Mouse (Mus musculus) lung, postnatal 36 days (tissue): ENCODE results near the gene Ap4m1.
A peak's percentile ranks its signal among the peaks of the same experiment; 100 is the strongest.
"Not testable (repeated sequence)": the region's sequence is repeated elsewhere in the genome, so short reads cannot be mapped to it uniquely, and the experiment has no call there.

Experiments
- DNase-seq: peaks from one replicate; pipeline ENCODE4 v3.0.0; 2022; ENCODE audit warnings: mixed read lengths

The Ap4m1 gene

DNA sequence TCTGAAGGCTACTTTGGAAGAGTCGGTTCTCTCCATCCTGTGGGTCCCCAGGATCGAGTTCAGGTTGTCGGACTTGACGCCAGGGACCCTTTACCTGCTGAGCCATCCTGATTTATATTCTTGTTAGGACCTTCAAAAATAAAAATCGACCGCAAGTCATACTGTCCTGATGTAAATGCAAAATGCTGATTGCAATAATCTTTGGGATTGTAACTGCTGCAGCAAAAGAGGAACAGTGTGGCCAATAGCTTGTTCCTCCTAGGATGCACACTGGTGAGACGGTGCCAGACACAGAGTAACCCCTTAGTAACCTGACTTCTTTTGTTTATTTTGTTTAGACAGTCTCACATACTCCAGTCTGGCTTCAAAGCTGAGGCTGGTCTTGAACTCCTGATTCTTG lies 23.7 kb downstream of the Ap4m1 start:
- DNase-seq = no peak

GRCm38 (mm10) chr5:138199576-138199975 lies 27.8 kb downstream of the Ap4m1 start:
- DNase-seq = no peak

DNA sequence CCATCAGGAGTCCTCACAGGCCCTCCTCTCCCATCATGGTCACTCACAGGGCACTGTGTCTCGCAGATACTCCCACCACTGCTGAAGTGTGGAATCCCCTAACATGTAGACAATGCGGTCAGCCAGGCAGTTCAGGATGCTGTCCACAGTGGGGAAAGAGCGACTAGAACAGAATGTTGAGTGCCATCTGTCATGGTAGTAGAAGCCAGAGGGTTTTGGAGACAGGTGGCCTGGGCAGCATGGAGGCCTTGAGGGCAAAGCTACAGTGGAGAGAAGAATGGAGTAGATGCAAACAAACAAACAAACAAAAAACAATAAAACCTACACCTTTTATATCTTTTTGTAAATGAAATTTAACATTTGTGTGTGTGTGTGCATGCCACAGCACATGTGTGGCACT lies 30.3 kb downstream of the Ap4m1 start:
- DNase-seq = no peak

GRCm38 (mm10) chr5:138207253-138207652 lies 35.5 kb downstream of the Ap4m1 start:
- DNase-seq = no peak

- DNase-seq = no peak
Observed at GRCm38 (mm10) chr5:138207873-138208272, 36.1 kb downstream of the Ap4m1 start.

DNA sequence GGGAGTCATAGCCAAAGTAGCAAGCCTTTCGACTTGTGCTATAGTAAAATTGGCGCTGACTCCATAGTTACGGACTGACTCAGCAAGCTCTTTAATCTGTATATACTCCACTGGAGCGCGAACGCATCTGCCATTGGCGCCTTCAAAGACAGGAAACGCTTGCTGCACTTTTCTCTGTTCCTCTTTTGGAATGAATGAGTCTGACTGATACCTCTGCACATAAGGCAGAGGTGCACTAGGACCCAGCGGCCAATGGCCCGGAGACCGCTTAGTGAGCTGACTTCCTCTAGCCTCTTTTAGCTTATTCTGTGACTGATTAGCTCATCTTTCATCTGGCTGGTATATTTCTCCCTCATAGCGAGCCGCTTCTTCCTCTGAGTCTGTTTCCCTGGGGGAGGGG lies 44.8 kb downstream of the Ap4m1 start:
- not testable (repeated sequence) for DNase-seq

DNA sequence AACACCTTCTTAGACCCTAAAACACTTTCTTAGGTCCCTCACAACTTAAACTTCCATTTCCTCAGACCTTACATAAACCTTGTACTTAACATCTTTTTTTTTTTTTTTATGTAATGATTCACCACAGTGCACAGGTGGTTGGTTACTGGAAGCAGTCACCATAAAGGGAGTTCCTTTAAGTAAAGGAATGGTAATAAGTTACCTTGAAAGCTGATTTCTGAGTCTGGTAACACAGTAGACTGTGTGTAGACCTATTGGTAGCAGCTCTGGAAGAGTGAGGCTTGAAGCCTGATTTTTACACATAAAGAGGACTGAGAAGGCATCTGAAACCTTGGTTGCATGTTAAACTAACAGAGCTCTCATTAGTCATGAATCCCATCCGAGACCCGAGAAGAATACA lies 48.1 kb downstream of the Ap4m1 start:
- no peak for DNase-seq

- peak; percentile 89 for DNase-seq
Observed at GRCm38 (mm10) chr5:138222111-138222510, 50.3 kb downstream of the Ap4m1 start.

DNA sequence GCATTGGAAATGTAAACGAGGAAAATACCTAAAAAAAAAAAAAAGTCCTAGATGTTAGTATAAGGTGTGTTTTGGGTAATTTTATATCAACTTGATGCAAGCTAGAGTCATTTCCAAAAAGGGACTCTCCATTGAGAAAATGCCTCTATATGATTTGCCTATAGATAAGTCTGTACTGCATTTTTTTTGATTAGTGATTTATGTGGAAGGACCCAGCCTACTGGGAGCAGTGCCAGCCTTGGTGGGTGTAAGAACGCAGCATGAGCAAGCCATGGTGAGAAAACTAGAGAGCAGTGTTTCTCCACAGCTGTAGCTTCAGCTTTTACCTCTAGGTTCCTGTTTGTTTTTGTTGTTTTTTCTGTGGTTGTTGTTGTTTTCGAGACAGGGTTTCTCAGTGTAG lies 51.5 kb downstream of the Ap4m1 start:
- DNase-seq = no peak

DNA sequence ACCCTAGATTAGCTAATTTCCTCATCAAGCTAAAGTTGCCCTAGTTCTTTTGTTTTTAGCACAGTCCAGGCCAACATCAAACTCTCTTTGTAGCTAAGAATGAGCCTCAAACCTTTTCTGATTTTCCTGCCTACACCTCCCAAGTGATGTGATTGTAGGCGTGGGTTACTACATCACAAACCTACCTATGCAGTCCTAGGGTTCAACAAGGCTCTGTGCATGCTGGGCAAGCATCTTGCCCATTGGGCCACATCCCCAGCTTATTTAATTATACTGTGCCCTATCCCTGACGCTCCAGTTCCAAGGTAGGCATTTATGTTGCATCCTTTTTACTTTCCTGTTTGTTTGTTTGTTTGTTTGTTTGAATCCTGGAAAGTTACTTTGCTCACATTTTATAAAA lies 53.9 kb downstream of the Ap4m1 start, which contains the start of gene Nxpe5:
TSS of gene Nxpe5 (plus strand) at position 199 of the 400 bp plus-strand sequence.
- no peak for DNase-seq

DNA sequence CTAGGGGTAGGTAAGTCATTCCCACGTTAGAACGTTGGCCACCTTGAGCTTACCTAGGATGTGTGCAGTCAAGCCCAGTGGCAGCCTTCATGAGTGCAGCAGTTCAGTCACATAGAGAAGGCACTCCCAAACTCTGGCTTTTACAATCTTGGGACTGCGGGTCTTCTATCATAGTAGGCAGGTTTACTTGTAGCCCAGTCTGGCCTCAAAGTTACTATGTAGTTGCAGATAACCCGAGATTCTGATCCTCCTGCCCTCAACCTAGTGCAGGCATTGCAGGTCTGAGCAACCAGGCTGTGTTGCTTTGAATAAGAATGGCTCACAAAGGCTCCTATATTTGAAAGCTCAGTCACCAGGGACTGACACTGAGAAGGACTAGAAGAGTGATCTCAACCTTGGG lies 54.7 kb downstream of the Ap4m1 start:
- DNase-seq = no peak

GRCm38 (mm10) chr5:138227367-138227766 lies 55.6 kb downstream of the Ap4m1 start:
- DNase-seq = peak; percentile 22

GRCm38 (mm10) chr5:138228026-138228425 lies 56.2 kb downstream of the Ap4m1 start:
- DNase-seq = peak; percentile 68

DNA sequence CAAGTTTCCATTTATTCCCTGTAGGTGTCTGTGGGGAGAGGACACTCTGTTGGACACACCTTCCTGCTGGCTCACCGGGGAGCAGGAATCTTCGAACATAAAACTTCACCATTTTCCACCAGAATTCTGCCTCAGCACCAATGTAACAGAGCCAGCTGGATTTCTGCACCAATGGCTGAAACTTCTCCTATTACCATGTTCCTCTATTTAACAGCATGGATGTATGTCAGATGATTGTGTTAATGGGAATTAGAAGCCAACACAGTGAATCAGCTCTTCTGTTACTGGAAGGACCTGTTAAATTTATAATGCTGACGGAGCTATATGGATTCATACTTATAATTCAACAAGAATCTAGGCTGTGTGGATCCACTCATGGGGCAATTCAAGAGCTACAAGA lies 57.7 kb downstream of the Ap4m1 start:
- DNase-seq = no peak
